Mouse (Mus musculus) testis, adult 2 months (tissue): ENCODE data around the gene Cux2. TPM values are rescaled to one million over a fixed set of nuclear protein-coding genes. Genes with fewer than 3 reads are reported as not detected.

Experiments used
- H3K27ac ChIP-seq: fragments of 200-500 bp; 2 replicates; pipeline ENCODE4 v1.5.1; 2012; ENCODE audit warnings: low read depth, low read length; ENCODE audit not compliant: control insufficient read depth, insufficient read depth
- H3K27me3 ChIP-seq: fragments of 200-500 bp; 2 replicates; pipeline ENCODE4 v1.6.1; 2012; ENCODE audit warnings: mild to moderate bottlenecking, low read length, moderate library complexity; ENCODE audit not compliant: control insufficient read depth, insufficient read depth
- H3K36me3 ChIP-seq: fragments of 200-500 bp; 2 replicates; pipeline ENCODE4 v1.6.1; 2012; ENCODE audit warnings: mild to moderate bottlenecking, low read length; ENCODE audit not compliant: control insufficient read depth, insufficient read depth
- H3K4me1 ChIP-seq: fragments of 200-500 bp; 2 replicates; pipeline ENCODE4 v1.6.1; 2012; ENCODE audit warnings: low read length; ENCODE audit not compliant: control insufficient read depth, insufficient read depth
- H3K4me3 ChIP-seq: fragments of 200-500 bp; 2 replicates; pipeline ENCODE4 v1.5.1; 2012; ENCODE audit warnings: low read depth, mild to moderate bottlenecking, low read length, moderate library complexity, mixed read lengths; ENCODE audit not compliant: control insufficient read depth
- CTCF ChIP-seq: fragments of 200-500 bp; IDR thresholded peaks from 2 replicates; pipeline ENCODE4 v1.5.1; 2012; ENCODE audit warnings: low read depth, mild to moderate bottlenecking, inconsistent platforms, low read length, moderate library complexity; ENCODE audit not compliant: control insufficient read depth, insufficient read depth, insufficient replicate concordance
- POLR2A ChIP-seq: fragments of 200-500 bp; IDR thresholded peaks from 2 replicates; pipeline ENCODE4 v1.6.1; 2012; ENCODE audit warnings: low read depth, mild to moderate bottlenecking, inconsistent platforms, low read length, moderate library complexity; ENCODE audit not compliant: control insufficient read depth
- polyA plus RNA-seq: library from polyadenylated mRNA; depleted of rRNA; stranded (reverse); fragments of >200 nt; gene quantifications from 2 replicates; pipeline ENCODE4 v1.2.3, GENCODE M21; 2012

Gene Cux2
- polyA plus RNA-seq, 1 experiment, result 7.5 TPM

- Histone ChIP-seq H3K27me3 (no peaks in the 10 kb centered on the region), H3K27ac (no peak overlapping the region; the same call in 1 of the 2 replicates)
Measured at GRCm38 (mm10) chr5:121834241-121834606, 215.7 kb downstream of the Cux2 start.

GRCm38 (mm10) chr5:121833572-121834240, 216.2 kb downstream of the Cux2 start:
- TF ChIP-seq POLR2A (no peak), CTCF (no peak)
- Histone ChIP-seq H3K27me3 (no peaks in the 10 kb centered on the region), H3K4me3 (peak overlapping the region; percentile 99), H3K27ac (no peak overlapping the region; the same call in 1 of the 2 replicates), H3K36me3 (no peaks in the 10 kb centered on the region), H3K4me1 (peaks cover 47% of the 10 kb centered on the region)

More at GRCm38 (mm10) chr5:121834241-121834606, 215.7 kb downstream of the Cux2 start:
- Histone ChIP-seq H3K36me3 (no peaks in the 10 kb centered on the region), H3K4me1 (peaks cover 46% of the 10 kb centered on the region), H3K4me3 (peak overlapping the region; percentile 99)
- TF ChIP-seq POLR2A (0 out of 2 replicates have a peak, but pooled peaks have one; percentile 31), CTCF (no peak)

GRCm38 (mm10) chr5:121833159-121833558, 216.7 kb downstream of the Cux2 start:
- TF ChIP-seq POLR2A, result no peak
- TF ChIP-seq CTCF, result no peak
- no peaks in the 10 kb centered on the region for H3K36me3 ChIP-seq
- peaks cover 44% of the 10 kb centered on the region for H3K4me1 ChIP-seq
- H3K27me3 ChIP-seq, result no peaks in the 10 kb centered on the region
- H3K4me3 ChIP-seq, result peak overlapping the region; percentile 48
- no peak overlapping the region; the same call in 1 of the 2 replicates for H3K27ac ChIP-seq

GRCm38 (mm10) chr5:121832376-121833155, 217.3 kb downstream of the Cux2 start:
- Histone ChIP-seq H3K27me3 (no peaks in the 10 kb centered on the region), H3K36me3 (no peaks in the 10 kb centered on the region), H3K4me1 (peaks cover 43% of the 10 kb centered on the region), H3K4me3 (no peak overlapping the region; the same call in 1 of the 2 replicates), H3K27ac (no peak overlapping the region)
- no peak for TF ChIP-seq CTCF
- TF ChIP-seq POLR2A, result no peak

- H3K4me1 ChIP-seq, result peaks cover 37% of the 10 kb centered on the region
- H3K27me3 ChIP-seq, result no peaks in the 10 kb centered on the region
- no peaks in the 10 kb centered on the region for H3K36me3 ChIP-seq
- no peak overlapping the region for H3K27ac ChIP-seq
- H3K4me3 ChIP-seq, result no peak overlapping the region
- TF ChIP-seq CTCF (no peak), POLR2A (no peak)
Measured at GRCm38 (mm10) chr5:121831002-121831601, 218.8 kb downstream of the Cux2 start.

- Histone ChIP-seq H3K4me3 (peak overlapping the region; percentile 76), H3K27me3 (no peaks in the 10 kb centered on the region), H3K4me1 (peaks cover 19% of the 10 kb centered on the region), H3K36me3 (no peaks in the 10 kb centered on the region), H3K27ac (peak overlapping the region; percentile 27)
- TF ChIP-seq POLR2A (no peak), CTCF (no peak)
Measured at GRCm38 (mm10) chr5:121828491-121829432, 221.1 kb downstream of the Cux2 start.

- H3K27me3 ChIP-seq, result no peaks in the 10 kb centered on the region
- no peak for TF ChIP-seq POLR2A
- TF ChIP-seq CTCF, result no peak
- no peak overlapping the region; the same call in 1 of the 2 replicates for H3K4me3 ChIP-seq
- H3K36me3 ChIP-seq, result no peaks in the 10 kb centered on the region
- peaks cover 16% of the 10 kb centered on the region for H3K4me1 ChIP-seq
- no peak overlapping the region for H3K27ac ChIP-seq
Measured at GRCm38 (mm10) chr5:121827876-121828275, 222.0 kb downstream of the Cux2 start.
